Comparison of ENCODE assay signal across 17 mouse cellular contexts in the genomic region with DNA sequence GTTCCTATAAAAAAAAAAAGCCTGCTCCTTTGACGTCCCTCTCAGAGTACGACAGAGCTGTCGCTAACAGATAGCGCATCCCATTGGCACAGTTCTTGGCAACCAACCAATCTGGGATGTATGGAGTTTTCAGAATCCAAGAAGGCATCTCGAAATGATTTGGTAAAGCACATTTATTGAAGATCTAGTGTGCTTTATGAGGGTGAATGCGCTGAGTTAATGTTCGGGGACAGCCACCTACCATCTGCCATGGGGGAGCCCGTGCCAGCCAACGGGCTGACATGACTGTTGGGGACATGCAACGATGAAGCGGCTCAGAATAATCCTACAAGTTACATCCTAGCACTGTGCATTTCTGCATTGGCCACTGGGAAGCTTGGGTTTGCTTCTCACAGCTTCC.
DNase-seq lines count a peak whose midpoint lies in the region; ATAC-seq lines count a peak whose summit lies in the region.
"Had no signal": no experiment of that assay in that cellular context is flagged by ENCODE, and none has a peak within 500 bp of the region (broad histone marks: within the 10 kb centered on the region; RNA-seq: fewer than 3 reads in every experiment).

No protein-coding gene starts in this region.

- ATAC-seq in forebrain, embryonic 13.5 days: peak; percentile 33; the same call in 1 of the 2 replicates
- ATAC-seq in forebrain, embryonic 12.5 days (ENCODE audit: low FRiP score): no peak
- ATAC-seq in midbrain, embryonic 14.5 days (ENCODE audit: low FRiP score, low TSS enrichment): no peak
- no peak for ATAC-seq in midbrain, embryonic 15.5 days (replicated peaks)
- peak; percentile 69 for ATAC-seq in forebrain, embryonic 16.5 days

- H3K36me3 ChIP-seq in forebrain, embryonic 13.5 days (ENCODE audit: poor library complexity, severe bottlenecking): no peaks in the 10 kb centered on the region
- H3K36me3 ChIP-seq in forebrain, embryonic 12.5 days (replicated peaks): no peaks in the 10 kb centered on the region
- H3K36me3 ChIP-seq in midbrain, embryonic 14.5 days (ENCODE audit: control insufficient read depth, insufficient read depth, low read length): no peaks in the 10 kb centered on the region
- H3K36me3 ChIP-seq in midbrain, embryonic 15.5 days (replicated peaks): no peaks in the 10 kb centered on the region
- no peaks in the 10 kb centered on the region for H3K36me3 ChIP-seq in forebrain, embryonic 16.5 days (ENCODE audit: control insufficient read depth, insufficient read depth)
- H3K36me3 ChIP-seq in heart, embryonic 10.5 days: no peaks in the 10 kb centered on the region
- H3K36me3 ChIP-seq: embryonic facial prominence, embryonic 12.5 days; heart, embryonic 15.5 days; hindbrain, embryonic 15.5 days; limb, embryonic 12.5 days; liver, embryonic 15.5 days had no signal

- H3K4me1 ChIP-seq in forebrain, embryonic 13.5 days: peaks cover 24% of the 10 kb centered on the region
- H3K4me1 ChIP-seq in forebrain, embryonic 12.5 days: 0 out of 2 replicates have a peak, but pooled peaks cover 3% of the 10 kb centered on the region
- peaks cover 9% of the 10 kb centered on the region; the same call in 1 of the 2 replicates for H3K4me1 ChIP-seq in midbrain, embryonic 14.5 days (ENCODE audit: control insufficient read depth, insufficient read depth, low read length)
- H3K4me1 ChIP-seq in midbrain, embryonic 15.5 days: peaks cover 10% of the 10 kb centered on the region
- peaks cover 24% of the 10 kb centered on the region for H3K4me1 ChIP-seq in forebrain, embryonic 16.5 days (replicated peaks; ENCODE audit: control insufficient read depth, insufficient read depth, low read length)
- no peaks in the 10 kb centered on the region for H3K4me1 ChIP-seq in heart, embryonic 10.5 days
- H3K4me1 ChIP-seq: embryonic facial prominence, embryonic 12.5 days; heart, embryonic 15.5 days; limb, embryonic 12.5 days; liver, embryonic 15.5 days had no signal

- H3K27ac ChIP-seq in forebrain, embryonic 13.5 days: peak overlapping the region; percentile 74
- no peak overlapping the region for H3K27ac ChIP-seq in forebrain, embryonic 12.5 days
- no peak overlapping the region for H3K27ac ChIP-seq in midbrain, embryonic 14.5 days (replicated peaks; ENCODE audit: low read depth, low read length)
- H3K27ac ChIP-seq in midbrain, embryonic 15.5 days: no peak overlapping the region
- H3K27ac ChIP-seq in forebrain, embryonic 16.5 days (ENCODE audit: low read length): no peak overlapping the region; the same call in 1 of the 2 replicates
- no peak overlapping the region for H3K27ac ChIP-seq in heart, embryonic 10.5 days
- H3K27ac ChIP-seq: embryonic facial prominence, embryonic 12.5 days; heart, embryonic 15.5 days; hindbrain, embryonic 15.5 days; limb, embryonic 12.5 days; liver, embryonic 15.5 days had no signal

- H3K9ac ChIP-seq in forebrain, embryonic 13.5 days: no peak overlapping the region
- H3K9ac ChIP-seq in forebrain, embryonic 12.5 days: no peak overlapping the region
- no peak overlapping the region for H3K9ac ChIP-seq in midbrain, embryonic 14.5 days (replicated peaks; ENCODE audit: low read length)
- no peak overlapping the region for H3K9ac ChIP-seq in midbrain, embryonic 15.5 days
- H3K9ac ChIP-seq in forebrain, embryonic 16.5 days (replicated peaks; ENCODE audit: low read depth, low read length): no peak overlapping the region
- H3K9ac ChIP-seq: embryonic facial prominence, embryonic 12.5 days; heart, embryonic 15.5 days; hindbrain, embryonic 15.5 days; limb, embryonic 12.5 days; liver, embryonic 15.5 days had no signal

- no peaks in the 10 kb centered on the region for H3K9me3 ChIP-seq in forebrain, embryonic 13.5 days (replicated peaks)
- H3K9me3 ChIP-seq in forebrain, embryonic 12.5 days: no peaks in the 10 kb centered on the region
- no peaks in the 10 kb centered on the region for H3K9me3 ChIP-seq in midbrain, embryonic 14.5 days (ENCODE audit: control insufficient read depth, low read length)
- H3K9me3 ChIP-seq in midbrain, embryonic 15.5 days: no peaks in the 10 kb centered on the region
- H3K9me3 ChIP-seq in forebrain, embryonic 16.5 days (ENCODE audit: control insufficient read depth, low read length): no peaks in the 10 kb centered on the region
- no peaks in the 10 kb centered on the region for H3K9me3 ChIP-seq in heart, embryonic 10.5 days
- H3K9me3 ChIP-seq: embryonic facial prominence, embryonic 12.5 days; heart, embryonic 15.5 days; hindbrain, embryonic 15.5 days; limb, embryonic 12.5 days; liver, embryonic 15.5 days had no signal

- peak; percentile 41 for DNase-seq in midbrain, embryonic 14.5 days
- DNase-seq in layer of hippocampus, postnatal 36 days: peak; percentile 74 to 75
- no peak for DNase-seq in heart, embryonic 10.5 days (ENCODE audit: low spot score)
- no peak for DNase-seq in kidney, postnatal 25 days
- DNase-seq: heart, adult 11 months; kidney, adult 8-10 months; thymus, postnatal 36 days had no signal

- no peak overlapping the region for H3K4me2 ChIP-seq in forebrain, embryonic 13.5 days
- H3K4me2 ChIP-seq in forebrain, embryonic 12.5 days: no peak overlapping the region
- no peak overlapping the region for H3K4me2 ChIP-seq in midbrain, embryonic 14.5 days (ENCODE audit: low read length)
- H3K4me2 ChIP-seq in midbrain, embryonic 15.5 days: no peak overlapping the region
- no peak overlapping the region for H3K4me2 ChIP-seq in forebrain, embryonic 16.5 days (ENCODE audit: low read length)
- H3K4me2 ChIP-seq: embryonic facial prominence, embryonic 12.5 days; heart, embryonic 15.5 days; hindbrain, embryonic 15.5 days; limb, embryonic 12.5 days; liver, embryonic 15.5 days had no signal

- H3K27me3 ChIP-seq in forebrain, embryonic 13.5 days: no peaks in the 10 kb centered on the region
- H3K27me3 ChIP-seq in forebrain, embryonic 12.5 days: no peaks in the 10 kb centered on the region
- no peaks in the 10 kb centered on the region for H3K27me3 ChIP-seq in midbrain, embryonic 14.5 days (ENCODE audit: control insufficient read depth, insufficient read depth, low read length)
- H3K27me3 ChIP-seq in midbrain, embryonic 15.5 days (replicated peaks): no peaks in the 10 kb centered on the region
- no peaks in the 10 kb centered on the region for H3K27me3 ChIP-seq in forebrain, embryonic 16.5 days (replicated peaks; ENCODE audit: control insufficient read depth, insufficient read depth, low read length)
- H3K27me3 ChIP-seq in heart, embryonic 10.5 days (ENCODE audit: insufficient read depth, poor library complexity, severe bottlenecking): no peaks in the 10 kb centered on the region
- H3K27me3 ChIP-seq: CH12.LX; embryonic facial prominence, embryonic 12.5 days; heart, embryonic 15.5 days; hindbrain, embryonic 15.5 days; limb, embryonic 12.5 days; liver, embryonic 15.5 days had no signal

- no peak overlapping the region for H3K4me3 ChIP-seq in forebrain, embryonic 13.5 days
- H3K4me3 ChIP-seq in forebrain, embryonic 12.5 days (replicated peaks): no peak overlapping the region
- no peak overlapping the region for H3K4me3 ChIP-seq in midbrain, embryonic 14.5 days (replicated peaks; ENCODE audit: low read depth, low read length)
- H3K4me3 ChIP-seq in midbrain, embryonic 15.5 days: no peak overlapping the region
- H3K4me3 ChIP-seq in forebrain, embryonic 16.5 days (replicated peaks; ENCODE audit: low read length): no peak overlapping the region
- H3K4me3 ChIP-seq in heart, embryonic 10.5 days: no peak overlapping the region
- H3K4me3 ChIP-seq: embryonic facial prominence, embryonic 12.5 days; heart, embryonic 15.5 days; hindbrain, embryonic 15.5 days; limb, embryonic 12.5 days; liver, embryonic 15.5 days had no signal

- WGBS in forebrain, embryonic 13.5 days: 72% methylated on average over 11 of the region's 11 CpGs
- WGBS in forebrain, embryonic 12.5 days: 85% methylated on average over 11 of the region's 11 CpGs
- 81% methylated on average over 11 of the region's 11 CpGs for WGBS in midbrain, embryonic 14.5 days
- 68% methylated on average over 11 of the region's 11 CpGs for WGBS in midbrain, embryonic 15.5 days
- 49% methylated on average over 11 of the region's 11 CpGs for WGBS in forebrain, embryonic 16.5 days
- WGBS in heart, embryonic 10.5 days: 89% methylated on average over 11 of the region's 11 CpGs

Comparison
In these comparisons a context has a peak if more than half of its experiments do, and no peak if none do; other contexts are left out.
1. ATAC-seq: peak in forebrain, embryonic 13.5 days (single experiment) and forebrain, embryonic 16.5 days (single experiment); none in forebrain, embryonic 12.5 days (single experiment), midbrain, embryonic 14.5 days (single experiment) and midbrain, embryonic 15.5 days (single experiment).
2. DNase-seq: peak in midbrain, embryonic 14.5 days (single experiment) and layer of hippocampus, postnatal 36 days (2 of 2); none in heart, embryonic 10.5 days (single experiment) and kidney, postnatal 25 days (0 of 2).